Mouse (Mus musculus) megakaryocyte, adult 5-6 weeks (primary cell): Measurements from ENCODE around the gene Gm9789. TPM values are rescaled to one million over a fixed set of nuclear protein-coding genes. Genes with fewer than 3 reads are reported as not detected.
"Not testable (repeated sequence)": the region's sequence is repeated elsewhere in the genome, so short reads cannot be mapped to it uniquely, and the experiment has no call there.

ENCODE experiments used
- ATAC-seq: 2 replicates; pipeline ENCODE4 v1.8.0; 2016; ENCODE audit warnings: mild to moderate bottlenecking, inconsistent platforms; ENCODE audit not compliant: poor library complexity, severe bottlenecking
- total RNA-seq, 2 experiments: library from RNA; stranded (forward) in 1 of 2; stranded (reverse) in 1 of 2; fragments of 153-499, 151-499 nt in 1 of 2; fragments of 221-1000, 200-1000 nt in 1 of 2; gene quantifications; 2 replicates each; pipeline versions ENCODE4 v1.2.3 to v1.2.4; 2015 to 2017

The Gm9789 gene
- total RNA-seq (2015): not detected in 2 replicates
- total RNA-seq (2017): not detected in 2 replicates

GRCm38 (mm10) chr16:89157652-89158051 is at the start of gene Gm9789:
Gene Gm9789 (plus strand): TSS chr16:89157952.
- no peak for ATAC-seq

GRCm38 (mm10) chr16:89140551-89140950 is 17.2 kb upstream of the Gm9789 start, which contains the start of gene Gm6358:
Gene Gm6358 (plus strand): TSS chr16:89140851.
- no peak for ATAC-seq

GRCm38 (mm10) chr16:89150786-89151185 is 7.0 kb upstream of the Gm9789 start, which contains the start of gene Gm10061:
Gene Gm10061 (plus strand): TSS chr16:89151086.
- ATAC-seq: no peak

- not testable (repeated sequence) for ATAC-seq
These were observed 11.4 kb downstream of the Gm9789 start, which contains the start of gene Gm7735 for GRCm38 (mm10) chr16:89169190-89169589. Gene Gm7735 (plus strand): TSS chr16:89169490.

GRCm38 (mm10) chr16:89174435-89174834 is 16.7 kb downstream of the Gm9789 start, which contains the start of gene 1110057P08Rik:
Gene 1110057P08Rik (plus strand): TSS chr16:89174735.
- no peak for ATAC-seq

- ATAC-seq: no peak
These were observed 30.9 kb downstream of the Gm9789 start for GRCm38 (mm10) chr16:89188621-89189020.

- ATAC-seq: no peak
These were observed 47.8 kb downstream of the Gm9789 start, which contains the start of gene Krtap20-2 for GRCm38 (mm10) chr16:89205561-89205960. Gene Krtap20-2 (plus strand): TSS chr16:89205861.

Other genes starting within 250 kb of the Gm9789 start
- not detected in 2 replicates for gene Krtap19-9b, start 225.7 kb upstream of the Gm9789 start, total RNA-seq (2015)
- gene Krtap19-9b, start 225.7 kb upstream of the Gm9789 start, total RNA-seq (2017): not detected in 2 replicates
- not detected in 2 replicates for gene Krtap16-3, start 195.1 kb upstream of the Gm9789 start, total RNA-seq (2015)
- not detected in 2 replicates for gene Krtap16-3, start 195.1 kb upstream of the Gm9789 start, total RNA-seq (2017)
- gene Krtap22-2, start 147.2 kb upstream of the Gm9789 start, total RNA-seq (2015): not detected in 2 replicates
- not detected in 2 replicates for gene Krtap22-2, start 147.2 kb upstream of the Gm9789 start, total RNA-seq (2017)
- gene Gm10229, start 142.7 kb upstream of the Gm9789 start, total RNA-seq (2015): not detected in 2 replicates
- gene Gm10229, start 142.7 kb upstream of the Gm9789 start, total RNA-seq (2017): not detected in 2 replicates
- not detected in 2 replicates for gene Krtap6-1, start 126.3 kb upstream of the Gm9789 start, total RNA-seq (2015)
- gene Krtap6-1, start 126.3 kb upstream of the Gm9789 start, total RNA-seq (2017): not detected in 2 replicates
- not detected in 2 replicates for gene Gm10228, start 116.5 kb upstream of the Gm9789 start, total RNA-seq (2015)
- gene Gm10228, start 116.5 kb upstream of the Gm9789 start, total RNA-seq (2017): not detected in 2 replicates
- gene Krtap6-5, start 110.1 kb upstream of the Gm9789 start, total RNA-seq (2015): not detected in 2 replicates
- gene Krtap6-5, start 110.1 kb upstream of the Gm9789 start, total RNA-seq (2017): not detected in 2 replicates
- gene 1110025L11Rik, start 94.0 kb upstream of the Gm9789 start, total RNA-seq (2015): not detected in 2 replicates
- gene 1110025L11Rik, start 94.0 kb upstream of the Gm9789 start, total RNA-seq (2017): not detected in 2 replicates
- gene Krtap6-3, start 73.9 kb upstream of the Gm9789 start, total RNA-seq (2015): not detected in 2 replicates
- not detected in 2 replicates for gene Krtap6-3, start 73.9 kb upstream of the Gm9789 start, total RNA-seq (2017)
- not detected in 2 replicates for gene Gm6358, start 17.1 kb upstream of the Gm9789 start, total RNA-seq (2015)
- gene Gm6358, start 17.1 kb upstream of the Gm9789 start, total RNA-seq (2017): not detected in 2 replicates
- gene Gm10061, start 6.9 kb upstream of the Gm9789 start, total RNA-seq (2015): not detected in 2 replicates
- gene Gm10061, start 6.9 kb upstream of the Gm9789 start, total RNA-seq (2017): not detected in 2 replicates
- not detected in 2 replicates for gene Gm7735, start 11.5 kb downstream of the Gm9789 start, total RNA-seq (2015)
- gene Gm7735, start 11.5 kb downstream of the Gm9789 start, total RNA-seq (2017): not detected in 2 replicates
- gene 1110057P08Rik, start 16.8 kb downstream of the Gm9789 start, total RNA-seq (2015): not detected in 2 replicates
- not detected in 2 replicates for gene 1110057P08Rik, start 16.8 kb downstream of the Gm9789 start, total RNA-seq (2017)
- gene Krtap20-2, start 47.9 kb downstream of the Gm9789 start, total RNA-seq (2015): not detected in 2 replicates
- not detected in 2 replicates for gene Krtap20-2, start 47.9 kb downstream of the Gm9789 start, total RNA-seq (2017)
- not detected in 2 replicates for gene Krtap21-1, start 245.9 kb downstream of the Gm9789 start, total RNA-seq (2015)
- gene Krtap21-1, start 245.9 kb downstream of the Gm9789 start, total RNA-seq (2017): not detected in 2 replicates